Mouse (Mus musculus) spleen, adult 10 weeks (tissue): ENCODE data around the gene Grhpr. TPM values are rescaled to one million over a fixed set of nuclear protein-coding genes. Genes with fewer than 3 reads are reported as not detected.

Experiments used
- polyA plus RNA-seq: library from polyadenylated mRNA; stranded (reverse); fragments of 350-450 nt; fragmentation: Illumina TruSeq; extraction: RNeasy Lipid Tissue Mini Kit (QIAGEN cat#74804); gene quantifications from one replicate; pipeline ENCODE4 v1.2.3, GENCODE M21; 2015; ENCODE audit warnings: low replicate concordance; ENCODE audit not compliant: insufficient read depth

Grhpr gene
- 5.3 TPM for polyA plus RNA-seq

DNA sequence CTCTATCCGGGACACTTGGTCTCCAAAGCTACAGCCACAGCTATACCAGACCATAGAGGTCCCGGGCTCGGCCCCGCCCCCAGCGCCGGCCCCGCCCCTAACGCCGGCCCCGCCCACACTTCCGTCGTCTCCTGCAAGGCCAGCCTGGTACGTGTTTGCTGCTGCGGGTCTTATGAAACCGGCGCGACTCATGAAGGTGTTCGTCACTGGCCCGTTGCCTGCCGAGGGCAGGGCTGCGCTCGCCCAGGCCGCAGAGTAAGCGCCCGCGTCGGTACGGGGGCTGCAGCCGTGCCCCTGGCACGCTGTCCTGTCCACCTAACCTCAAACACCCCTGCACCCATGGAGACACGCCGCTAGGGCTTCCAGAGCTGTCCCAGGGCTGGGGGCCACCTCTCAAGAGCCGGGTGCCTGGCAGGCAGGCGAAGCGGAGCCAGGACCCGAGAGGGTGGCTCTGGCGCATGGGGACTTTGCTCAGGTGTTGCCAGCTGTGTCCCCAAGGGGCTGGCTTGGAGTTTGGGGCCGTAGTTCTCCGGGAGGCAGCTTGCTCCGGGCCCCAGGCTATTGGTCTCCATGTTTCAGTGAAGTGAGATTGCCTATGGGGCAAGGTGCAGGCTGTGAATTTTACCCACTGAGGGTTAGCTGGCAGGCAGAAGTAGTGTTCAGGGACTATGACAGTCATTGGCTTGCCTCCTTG is at the start of gene Grhpr:
Gene Grhpr, plus strand, starts transcription at position 116 of the 694 bp plus-strand sequence.

DNA sequence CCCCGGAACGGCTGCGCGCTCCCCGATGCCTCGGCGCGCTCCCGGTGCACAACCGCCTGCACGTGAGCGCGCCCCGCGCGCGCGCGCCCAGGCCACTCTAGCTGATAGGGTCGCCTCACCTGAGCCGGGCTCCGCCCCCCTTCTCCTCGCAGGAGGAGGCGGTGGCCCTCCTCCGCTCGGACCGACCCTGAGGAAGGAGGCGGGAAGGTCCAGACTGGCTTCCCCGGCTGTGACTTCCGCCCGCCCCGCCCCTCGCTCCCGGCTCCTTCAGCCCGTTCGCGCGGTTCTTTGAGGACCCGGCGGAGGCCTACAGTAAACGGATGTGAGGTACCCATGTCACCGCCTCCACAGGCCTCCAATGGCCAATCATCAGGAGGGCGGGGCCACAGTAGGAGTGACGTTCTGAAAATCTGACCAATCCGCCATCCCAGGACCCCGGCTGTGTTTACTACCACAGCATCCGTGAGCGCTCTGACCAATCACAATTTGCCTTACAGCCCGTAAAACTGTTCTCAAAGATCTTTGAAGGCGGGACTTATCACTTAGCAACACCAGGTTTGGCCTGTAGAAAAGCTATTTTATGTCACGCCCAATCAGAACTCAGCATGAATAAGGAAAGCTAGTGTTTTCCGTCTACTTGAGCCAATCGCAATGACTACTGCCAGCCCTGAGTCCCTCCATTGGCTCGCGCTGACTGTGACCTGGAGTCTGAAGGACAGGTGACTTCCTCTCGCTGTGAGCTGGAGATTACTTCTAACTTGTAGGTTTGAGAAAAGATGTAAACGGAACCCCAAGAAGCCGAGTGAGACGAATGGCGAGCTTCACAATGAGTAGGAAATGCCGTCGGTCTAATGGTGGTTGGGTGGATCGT is 31.1 kb downstream of the Grhpr start, which contains the start of gene Zbtb5:
Gene Zbtb5, minus strand, starts transcription at position 308 of the 871 bp plus-strand sequence.

DNA sequence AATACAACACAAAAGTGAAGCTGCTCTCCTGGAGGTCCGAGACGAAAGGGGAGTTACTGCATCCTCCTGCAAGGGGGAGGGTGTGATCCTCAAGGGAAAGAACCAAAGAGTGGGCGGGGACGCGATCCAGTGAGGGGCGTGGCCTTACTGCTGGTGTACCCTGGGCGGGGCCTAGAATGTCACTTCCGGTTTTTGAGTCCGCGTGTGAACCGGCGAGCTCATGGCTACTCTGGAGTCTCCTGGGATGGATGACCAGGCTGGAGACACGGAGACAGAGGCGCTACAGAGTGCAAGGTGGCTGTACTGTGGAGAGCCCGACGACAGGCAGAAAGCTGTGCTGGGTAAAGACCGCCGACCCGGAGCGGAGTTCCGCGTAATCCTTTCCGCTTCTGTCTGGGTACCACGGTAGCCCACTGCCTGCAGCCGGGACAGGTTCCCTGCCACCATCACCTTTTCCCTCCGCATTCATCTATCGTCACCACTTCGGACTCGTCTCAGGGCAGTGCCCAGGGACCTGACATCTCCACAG is 37.3 kb downstream of the Grhpr start, which contains the start of gene Polr1e:
Gene Polr1e, plus strand, starts transcription at position 132 of the 529 bp plus-strand sequence.

Other genes starting within 250 kb of the Grhpr start
- 137 TPM for gene Zcchc7, start 225.5 kb upstream of the Grhpr start, polyA plus RNA-seq
- gene Zbtb5, start 31.0 kb downstream of the Grhpr start, polyA plus RNA-seq: 11.5 TPM
- 47.4 TPM for gene Polr1e, start 37.2 kb downstream of the Grhpr start, polyA plus RNA-seq
- gene Fbxo10, start 103.2 kb downstream of the Grhpr start, polyA plus RNA-seq: 1.6 TPM
- gene Tomm5, start 126.7 kb downstream of the Grhpr start, polyA plus RNA-seq: 87.5 TPM
- gene Frmpd1, start 203.5 kb downstream of the Grhpr start, polyA plus RNA-seq: 0.14 TPM